Mouse (Mus musculus): Measurements from ENCODE around the gene Cpeb4.

GRCm38 (mm10) chr11:31917769-31918168 is 45.8 kb downstream of the Cpeb4 start:
- TF ChIP-seq CTCF (IDR thresholded peaks at IDR 0.05; ENCODE audit: control insufficient read depth, insufficient read depth, insufficient read length), result no peak
- no peak for TF ChIP-seq USF1 (IDR thresholded peaks at IDR 0.05; ENCODE audit: low read depth)
- TF ChIP-seq FOSL1 (IDR thresholded peaks at IDR 0.05; ENCODE audit: insufficient read depth, low read length, poor library complexity, severe bottlenecking), result peak; percentile 73
- no peak for TF ChIP-seq MYOD1 (IDR thresholded peaks at IDR 0.05; ENCODE audit: control insufficient read depth, insufficient read length, low read depth)
- TF ChIP-seq MYOG (IDR thresholded peaks at IDR 0.05; ENCODE audit: control insufficient read depth, extremely low read depth, insufficient read length), result no peak
- peak; percentile 1 for TF ChIP-seq CEBPB (IDR thresholded peaks at IDR 0.05; ENCODE audit: low read depth)
